Mouse (Mus musculus): ENCODE data around the gene Zfp423.

Gene Zfp423

GRCm38 (mm10) chr8:87746072-87746471 is 213.3 kb downstream of the Zfp423 start:
- CTCF ChIA-PET, result no interaction called here

GRCm38 (mm10) chr8:87745125-87745698 is 214.2 kb downstream of the Zfp423 start:
- CTCF ChIA-PET, result no interaction called here

- CTCF ChIA-PET, result no interaction called here
Observed at GRCm38 (mm10) chr8:87744556-87744955, 214.8 kb downstream of the Zfp423 start.

GRCm38 (mm10) chr8:87742016-87742415 is 217.4 kb downstream of the Zfp423 start:
- CTCF ChIA-PET, result no interaction called here

GRCm38 (mm10) chr8:87740946-87741530 is 218.4 kb downstream of the Zfp423 start:
- CTCF ChIA-PET, result no interaction called here

GRCm38 (mm10) chr8:87737900-87738299 is 221.5 kb downstream of the Zfp423 start:
- CTCF ChIA-PET, result no interaction called here

GRCm38 (mm10) chr8:87734902-87735301 is 224.5 kb downstream of the Zfp423 start:
- CTCF ChIA-PET, result no interaction called here

GRCm38 (mm10) chr8:87734496-87734895 is 224.9 kb downstream of the Zfp423 start:
- CTCF ChIA-PET, result no interaction called here

- CTCF ChIA-PET, result no interaction called here
Observed at GRCm38 (mm10) chr8:87731062-87731461, 228.3 kb downstream of the Zfp423 start.

- CTCF ChIA-PET, result no interaction called here
Observed at GRCm38 (mm10) chr8:87723015-87723414, 236.4 kb downstream of the Zfp423 start.

GRCm38 (mm10) chr8:87719137-87719815 is 240.1 kb downstream of the Zfp423 start:
- CTCF ChIA-PET, result no interaction called here

GRCm38 (mm10) chr8:87717445-87717844 is 241.9 kb downstream of the Zfp423 start:
- CTCF ChIA-PET, result no interaction called here

GRCm38 (mm10) chr8:87716726-87717248 is 242.6 kb downstream of the Zfp423 start:
- CTCF ChIA-PET, result no interaction called here

- CTCF ChIA-PET, result no interaction called here
Observed at GRCm38 (mm10) chr8:87715731-87716682, 243.4 kb downstream of the Zfp423 start.

GRCm38 (mm10) chr8:87713946-87714345 is 245.4 kb downstream of the Zfp423 start:
- CTCF ChIA-PET, result interaction anchor here (0.6 kb wide), 1 partner anchor 1047 kb away, joined by 5 read pairs; no protein-coding TSS in a partner anchor

GRCm38 (mm10) chr8:87711955-87712354 is 247.4 kb downstream of the Zfp423 start:
- CTCF ChIA-PET, result no interaction called here

GRCm38 (mm10) chr8:87708127-87708637 is 251.2 kb downstream of the Zfp423 start:
- CTCF ChIA-PET, result interaction anchor here (0.6 kb wide), 1 partner anchor 29 kb away, joined by 3 read pairs; no protein-coding TSS in a partner anchor

- CTCF ChIA-PET, result no interaction called here
Observed at GRCm38 (mm10) chr8:87707176-87707575, 252.2 kb downstream of the Zfp423 start.

GRCm38 (mm10) chr8:87704756-87705155 is 254.6 kb downstream of the Zfp423 start:
- CTCF ChIA-PET, result no interaction called here

GRCm38 (mm10) chr8:87702790-87703311 is 256.5 kb downstream of the Zfp423 start:
- CTCF ChIA-PET, result no interaction called here

GRCm38 (mm10) chr8:87702051-87702521 is 257.3 kb downstream of the Zfp423 start:
- CTCF ChIA-PET, result no interaction called here
